Comparison of ENCODE assay signal across 22 mouse cellular contexts in genomic region chr2:90613006-90613405, GRCm38 (mm10). TPM values are rescaled to one million over a fixed set of nuclear protein-coding genes. Genes with fewer than 3 reads are reported as not detected.
A peak's percentile ranks its signal among the peaks of the same experiment; 100 is the strongest.
DNase-seq lines count a peak whose midpoint lies in the region; ATAC-seq and TF ChIP-seq lines count a peak whose summit lies in the region.
"Had no signal": no experiment of that assay in that cellular context is flagged by ENCODE, and none has a peak within 500 bp of the region (broad histone marks: within the 10 kb centered on the region; RNA-seq: fewer than 3 reads in every experiment).

No protein-coding gene starts in this region.

- peak overlapping the region; percentile 56 for H3K27ac ChIP-seq in layer of hippocampus, adult 2 months
- H3K27ac ChIP-seq in stomach, postnatal 0 days (replicated peaks) = peak overlapping the region; percentile 50; the same call in 1 of the 2 replicates
- H3K27ac ChIP-seq in forebrain, embryonic 11.5 days (ENCODE audit: low read depth, low read length) = no peak overlapping the region
- H3K27ac ChIP-seq: embryonic facial prominence, embryonic 13.5 days; hindbrain, embryonic 15.5 days; limb, embryonic 12.5 days; midbrain, embryonic 13.5 days had no signal

- intact Hi-C loops in gastrocnemius, postnatal 14 days (cut with DNase I; ENCODE audit: low total_unique reads) = no loop called here

- no peaks in the 10 kb centered on the region; the same call in 1 of the 2 replicates for H3K4me1 ChIP-seq in stomach, postnatal 0 days (replicated peaks; ENCODE audit: control insufficient read depth, insufficient read depth)
- no peaks in the 10 kb centered on the region for H3K4me1 ChIP-seq in forebrain, embryonic 11.5 days (replicated peaks; ENCODE audit: control insufficient read depth, insufficient read depth, low read length)
- H3K4me1 ChIP-seq: embryonic facial prominence, embryonic 13.5 days; hindbrain, embryonic 15.5 days; limb, embryonic 12.5 days; midbrain, embryonic 13.5 days had no signal

- no peaks in the 10 kb centered on the region for H3K36me3 ChIP-seq in stomach, postnatal 0 days (ENCODE audit: control insufficient read depth, insufficient read depth, low read length)
- no peaks in the 10 kb centered on the region for H3K36me3 ChIP-seq in forebrain, embryonic 11.5 days (ENCODE audit: control insufficient read depth, insufficient read depth, low read length)
- H3K36me3 ChIP-seq: embryonic facial prominence, embryonic 13.5 days; hindbrain, embryonic 15.5 days; limb, embryonic 12.5 days; midbrain, embryonic 13.5 days had no signal

- ATAC-seq in stomach, postnatal 0 days (ENCODE audit: low FRiP score, low TSS enrichment) = no peak
- ATAC-seq in forebrain, embryonic 11.5 days (replicated peaks; ENCODE audit: low FRiP score) = no peak
- ATAC-seq: forebrain, embryonic 16.5 days; midbrain, embryonic 13.5 days had no signal

- no peak for TF ChIP-seq EP300 in stomach, postnatal 0 days (optimal IDR thresholded peaks at IDR 0.05)

- H3K9ac ChIP-seq in stomach, postnatal 0 days (ENCODE audit: low read length) = no peak overlapping the region
- H3K9ac ChIP-seq in forebrain, embryonic 11.5 days (ENCODE audit: low read length) = no peak overlapping the region
- H3K9ac ChIP-seq: embryonic facial prominence, embryonic 13.5 days; hindbrain, embryonic 15.5 days; limb, embryonic 12.5 days; liver, postnatal 0 days; midbrain, embryonic 13.5 days had no signal

- H3K9me3 ChIP-seq in stomach, postnatal 0 days (ENCODE audit: control insufficient read depth, low read length) = no peaks in the 10 kb centered on the region
- no peaks in the 10 kb centered on the region for H3K9me3 ChIP-seq in forebrain, embryonic 11.5 days (ENCODE audit: control insufficient read depth, low read length)
- H3K9me3 ChIP-seq: embryonic facial prominence, embryonic 13.5 days; hindbrain, embryonic 15.5 days; limb, embryonic 12.5 days; midbrain, embryonic 13.5 days had no signal

- H3K4me3 ChIP-seq in layer of hippocampus, adult 2 months = no peak overlapping the region
- no peak overlapping the region for H3K4me3 ChIP-seq in stomach, postnatal 0 days (ENCODE audit: low read depth, low read length)
- H3K4me3 ChIP-seq in forebrain, embryonic 11.5 days (ENCODE audit: low read depth, low read length) = no peak overlapping the region
- H3K4me3 ChIP-seq: embryonic facial prominence, embryonic 13.5 days; hindbrain, embryonic 15.5 days; limb, embryonic 12.5 days; midbrain, embryonic 13.5 days had no signal

- no peaks in the 10 kb centered on the region for H3K27me3 ChIP-seq in stomach, postnatal 0 days (ENCODE audit: control insufficient read depth, insufficient read depth, low read length)
- H3K27me3 ChIP-seq in forebrain, embryonic 11.5 days (ENCODE audit: control insufficient read depth, insufficient read depth, low read length) = no peaks in the 10 kb centered on the region
- H3K27me3 ChIP-seq: embryonic facial prominence, embryonic 13.5 days; hindbrain, embryonic 15.5 days; limb, embryonic 12.5 days; midbrain, embryonic 13.5 days had no signal

- H3K4me2 ChIP-seq in stomach, postnatal 0 days (replicated peaks; ENCODE audit: low read depth) = no peak overlapping the region
- no peak overlapping the region for H3K4me2 ChIP-seq in forebrain, embryonic 11.5 days (ENCODE audit: low read depth, low read length, severe bottlenecking)
- H3K4me2 ChIP-seq: embryonic facial prominence, embryonic 13.5 days; hindbrain, embryonic 15.5 days; limb, embryonic 12.5 days; liver, embryonic 11.5 days; midbrain, embryonic 13.5 days had no signal

- DNase-seq in gastrocnemius, adult 18-20 months (ENCODE audit: low spot score) = peak; percentile 5
- no peak for DNase-seq in gastrocnemius, postnatal 14 days
- no peak for DNase-seq in layer of hippocampus, adult 2 months (ENCODE audit: low spot score in 2 of 2)
- no peak for DNase-seq in layer of hippocampus, postnatal 10 days (ENCODE audit: low spot score in 2 of 2)
- peak; percentile 18 for DNase-seq in fibroblast of lung, adult 2 months (ENCODE audit: low read depth)
- DNase-seq in stomach, postnatal 0 days (ENCODE audit: low spot score) = no peak
- no peak for DNase-seq in forebrain, embryonic 11.5 days (ENCODE audit: low spot score)
- no peak for DNase-seq in lung, postnatal 4 days
- DNase-seq: adrenal gland, postnatal 25 days; cerebellum, adult 9-10 months; kidney, adult 2 months; kidney, postnatal 10 days; liver, postnatal 0 days; right cerebral cortex, postnatal 14 days; spleen, adult 18-20 months; thymus, postnatal 25 days had no signal

- no peak for TF ChIP-seq CTCF in layer of hippocampus, adult 2 months (conservative IDR thresholded peaks at IDR 0.05)
- no peak for TF ChIP-seq CTCF in stomach, postnatal 0 days (IDR thresholded peaks at IDR 0.05; ENCODE audit: low read depth)

- WGBS in stomach, postnatal 0 days = 66% methylated on average over 2 of the region's 2 CpGs
- WGBS in forebrain, embryonic 11.5 days = 86% methylated on average over 2 of the region's 2 CpGs

RNA-seq across cellular contexts. Expression of gene Ptprj, which starts 32.6 kb away (rescaled TPM):
- total RNA-seq in gastrocnemius, adult 18-20 months (2021) = 1 to 10 TPM; 2.8 to 3.2 TPM
- 1 to 10 TPM; 6.5 to 6.6 TPM for total RNA-seq in gastrocnemius, postnatal 14 days (2021)
- total RNA-seq in layer of hippocampus, adult 2 months (2021) = 100 to 1,000 TPM; 128 to 130 TPM
- total RNA-seq in layer of hippocampus, postnatal 10 days (2021) = 10 to 100 TPM; 67.7 to 73.0 TPM
- polyA plus RNA-seq in stomach, postnatal 0 days (2015; fragmentation: Nextera tagmentation; extraction: Ambion mirVana) = 2.1 and 2.2 TPM in 2 replicates
- 2.5 and 2.9 TPM in 2 replicates for polyA plus RNA-seq in forebrain, embryonic 11.5 days (2014; fragmentation: Nextera tagmentation; extraction: Ambion mirVana)

Comparison
In these comparisons a context has a peak if more than half of its experiments do, and no peak if none do; other contexts are left out.
1. DNase-seq: peak in gastrocnemius, adult 18-20 months (single experiment) and fibroblast of lung, adult 2 months (single experiment); none in gastrocnemius, postnatal 14 days (single experiment), layer of hippocampus, adult 2 months (0 of 2), layer of hippocampus, postnatal 10 days (0 of 2), stomach, postnatal 0 days (single experiment), forebrain, embryonic 11.5 days (single experiment) and lung, postnatal 4 days (0 of 2).
2. RNA of gene Ptprj, which starts 32.6 kb away (total RNA-seq): 128 to 130 TPM in layer of hippocampus, adult 2 months and 67.7 to 73.0 TPM in layer of hippocampus, postnatal 10 days; 6.5 to 6.6 TPM in gastrocnemius, postnatal 14 days and 2.8 to 3.2 TPM in gastrocnemius, adult 18-20 months; every median in the first group is over 4 times any median in the second.